Mouse (Mus musculus): ENCODE measurements around the gene Cep41. TPM values are rescaled to one million over a fixed set of nuclear protein-coding genes. Genes with fewer than 3 reads are reported as not detected.

Gene Cep41
- polyA plus RNA-seq, 1 experiment: 6.1 TPM

- no peak for DNase-seq (ENCODE audit: extremely low spot score in 1 of 2, low spot score in 1 of 2)
Measured at GRCm38 (mm10) chr6:30712484-30712883, 18.9 kb upstream of the Cep41 start.

- no peak for DNase-seq (ENCODE audit: extremely low spot score in 1 of 2, low spot score in 1 of 2)
Measured at GRCm38 (mm10) chr6:30711365-30711763, 17.8 kb upstream of the Cep41 start.

- no peak for DNase-seq (ENCODE audit: extremely low spot score in 1 of 2, low spot score in 1 of 2)
Measured at GRCm38 (mm10) chr6:30710371-30711364, 17.1 kb upstream of the Cep41 start.

- no peak for DNase-seq (ENCODE audit: extremely low spot score in 1 of 2, low spot score in 1 of 2)
Measured at GRCm38 (mm10) chr6:30709115-30709514, 15.6 kb upstream of the Cep41 start.

GRCm38 (mm10) chr6:30703977-30704602 lies 10.5 kb upstream of the Cep41 start:
- no peak for DNase-seq (ENCODE audit: extremely low spot score in 1 of 2, low spot score in 1 of 2)

DNA sequence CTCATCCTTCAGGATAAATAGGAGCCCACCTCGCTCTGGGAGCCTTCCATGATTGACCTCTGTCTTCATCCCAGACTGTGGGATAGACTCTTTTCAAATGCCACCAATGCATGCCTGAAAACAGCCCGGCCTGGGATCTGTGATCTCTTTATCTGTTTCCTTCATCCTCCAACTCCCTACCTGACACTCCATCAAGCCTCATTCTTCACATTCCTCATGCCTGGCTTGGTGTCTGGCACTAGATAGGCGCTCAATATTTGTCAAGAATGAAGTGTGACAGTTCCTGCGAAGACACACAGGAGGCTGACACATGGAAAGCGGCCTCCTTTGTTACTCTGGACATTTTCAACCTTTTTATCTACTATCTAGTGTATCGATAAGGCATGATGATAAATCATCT lies 9.9 kb upstream of the Cep41 start:
- no peak for DNase-seq (ENCODE audit: extremely low spot score in 1 of 2, low spot score in 1 of 2)

GRCm38 (mm10) chr6:30702881-30703280 lies 9.3 kb upstream of the Cep41 start:
- DNase-seq (ENCODE audit: extremely low spot score in 1 of 2, low spot score in 1 of 2): no peak

GRCm38 (mm10) chr6:30700182-30700581 lies 6.6 kb upstream of the Cep41 start:
- no peak for DNase-seq (ENCODE audit: extremely low spot score in 1 of 2, low spot score in 1 of 2)

DNA sequence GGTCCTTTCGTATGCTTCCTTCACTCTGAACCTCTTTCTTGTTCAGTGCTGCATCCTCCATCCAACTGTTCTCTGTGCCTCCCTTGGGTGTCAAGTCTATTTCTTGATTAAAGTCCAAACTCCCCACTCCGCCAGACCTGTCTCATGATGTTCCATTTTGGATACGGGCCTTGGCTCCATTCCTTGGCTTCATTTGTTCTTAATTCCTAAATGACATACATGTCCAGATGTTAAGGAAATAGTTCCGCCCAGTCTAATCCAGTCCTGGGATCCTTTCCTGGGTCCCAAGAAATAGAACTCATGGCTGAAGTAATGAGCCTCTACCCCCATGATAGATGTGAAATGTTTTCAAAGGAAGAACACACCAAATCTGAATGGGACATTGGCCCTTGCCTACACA lies 4.5 kb upstream of the Cep41 start:
- DNase-seq (ENCODE audit: extremely low spot score in 1 of 2, low spot score in 1 of 2): no peak

DNA sequence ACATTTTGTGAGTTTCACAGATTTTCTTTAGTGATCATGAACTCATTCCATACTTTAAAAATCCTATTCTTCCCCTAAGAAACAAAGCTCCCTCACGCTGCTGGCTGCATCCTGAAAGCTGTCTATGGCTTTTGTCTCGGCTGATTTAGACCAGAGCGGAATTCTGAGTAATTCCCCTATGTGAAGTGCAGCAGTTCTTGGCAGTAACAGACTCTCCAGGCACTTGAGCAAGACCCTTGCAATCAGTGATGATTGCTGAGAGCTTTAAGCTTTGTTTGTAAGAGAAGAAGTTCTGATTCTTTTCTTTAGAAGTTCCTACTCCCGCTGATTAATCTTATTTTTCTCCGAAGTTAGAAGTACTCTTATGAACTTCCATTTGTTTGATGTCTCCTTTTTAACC lies 3.9 kb upstream of the Cep41 start:
- DNase-seq (ENCODE audit: extremely low spot score in 1 of 2, low spot score in 1 of 2): no peak

DNA sequence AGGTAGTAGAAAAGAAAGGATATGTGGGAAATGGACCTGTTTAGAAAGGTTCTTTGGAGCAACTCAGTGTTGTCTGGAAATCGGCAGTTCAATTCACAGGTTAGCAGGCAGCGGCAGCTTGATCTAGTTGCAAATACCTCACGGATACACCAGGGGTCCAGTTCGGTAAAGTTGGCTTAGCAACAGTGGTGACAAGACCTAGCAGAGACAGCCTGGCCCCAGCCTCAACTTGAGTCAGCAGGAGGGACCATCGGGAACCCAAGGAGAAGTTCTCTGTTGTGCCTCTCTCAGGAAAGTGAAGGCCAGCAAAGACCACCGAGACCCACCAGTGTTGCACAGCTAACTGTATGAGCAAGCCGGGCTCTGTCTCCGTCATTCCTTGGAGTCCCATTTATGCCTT lies 1.6 kb upstream of the Cep41 start:
- DNase-seq (ENCODE audit: extremely low spot score in 1 of 2, low spot score in 1 of 2): no peak

GRCm38 (mm10) chr6:30694209-30694608 lies 660 bp upstream of the Cep41 start:
- DNase-seq (ENCODE audit: extremely low spot score in 1 of 2, low spot score in 1 of 2): peak in 1 of 2 experiments; percentile 60

- no peak for DNase-seq (ENCODE audit: extremely low spot score in 1 of 2, low spot score in 1 of 2)
Measured at GRCm38 (mm10) chr6:30692826-30693225, 723 bp downstream of the Cep41 start.

- peak in 1 of 2 experiments; percentile 46 for DNase-seq (ENCODE audit: extremely low spot score in 1 of 2, low spot score in 1 of 2)
Measured at GRCm38 (mm10) chr6:30687198-30687597, 6.4 kb downstream of the Cep41 start.

- DNase-seq (ENCODE audit: extremely low spot score in 1 of 2, low spot score in 1 of 2): no peak
Measured at GRCm38 (mm10) chr6:30684570-30684969, 9.0 kb downstream of the Cep41 start.

- DNase-seq (ENCODE audit: extremely low spot score in 1 of 2, low spot score in 1 of 2): peak in 1 of 2 experiments; percentile 64
Measured at GRCm38 (mm10) chr6:30681935-30682900, 11.3 kb downstream of the Cep41 start.

DNA sequence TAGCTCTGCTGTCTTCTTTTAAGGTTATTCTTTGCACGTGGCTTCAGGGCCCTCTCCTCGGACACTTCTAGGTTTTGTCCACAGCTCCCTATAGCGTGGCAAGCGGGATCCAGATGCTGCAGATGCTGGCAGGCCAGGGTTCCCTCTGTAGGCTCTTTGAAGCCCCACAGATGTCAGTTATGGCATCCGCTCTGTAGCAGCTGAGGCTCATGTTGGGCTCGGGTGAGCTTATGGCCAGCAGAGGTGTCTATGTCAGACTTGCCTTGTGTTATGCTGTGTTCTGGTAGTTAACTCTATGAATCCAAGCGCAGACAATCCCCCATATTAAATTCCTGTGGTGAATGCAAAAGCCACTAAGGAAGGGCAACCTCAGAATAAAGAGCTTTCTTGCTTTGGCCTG lies 13.1 kb downstream of the Cep41 start:
- DNase-seq (ENCODE audit: extremely low spot score in 1 of 2, low spot score in 1 of 2): no peak

DNA sequence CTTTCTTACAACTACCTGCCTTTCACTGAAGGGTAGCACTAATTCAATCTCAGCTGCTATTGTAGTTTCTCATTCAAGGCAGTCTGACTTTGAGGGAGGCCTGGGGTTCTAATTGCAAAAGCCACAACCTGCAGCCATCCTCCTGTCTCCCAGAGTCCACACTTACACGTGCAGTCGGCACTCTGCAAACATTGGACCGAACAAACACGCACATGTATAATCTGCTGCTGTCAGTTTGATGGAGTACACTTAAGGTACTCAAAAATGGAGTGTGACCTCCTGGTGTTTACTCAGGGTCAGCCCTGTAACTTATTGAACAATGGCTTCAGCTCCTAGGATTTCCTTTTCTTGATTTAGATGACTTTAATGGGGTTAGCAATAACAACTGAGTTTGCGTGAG lies 14.0 kb downstream of the Cep41 start:
- no peak for DNase-seq (ENCODE audit: extremely low spot score in 1 of 2, low spot score in 1 of 2)

- DNase-seq (ENCODE audit: extremely low spot score in 1 of 2, low spot score in 1 of 2): no peak
Measured at GRCm38 (mm10) chr6:30678482-30678881, 15.1 kb downstream of the Cep41 start.

- DNase-seq (ENCODE audit: extremely low spot score in 1 of 2, low spot score in 1 of 2): no peak
Measured at GRCm38 (mm10) chr6:30677591-30677990, 16.0 kb downstream of the Cep41 start.

DNA sequence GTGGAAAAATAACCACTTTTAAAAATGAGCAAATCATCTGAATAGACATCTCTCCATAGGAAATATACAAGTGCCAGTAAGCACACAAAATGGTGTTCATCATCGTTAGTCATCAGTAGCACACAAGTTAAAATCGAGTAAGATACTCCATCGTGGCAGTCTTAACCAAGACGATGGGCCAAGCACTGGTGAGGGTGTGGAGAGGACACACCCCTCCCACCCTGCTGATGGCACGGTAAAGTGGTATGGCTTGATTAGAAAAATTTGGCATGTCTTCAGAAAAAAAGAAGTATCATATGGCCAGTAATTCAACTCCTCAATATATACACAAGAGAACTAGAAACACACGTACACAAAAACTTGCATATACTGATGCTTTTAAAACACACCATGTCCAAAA lies 17.0 kb downstream of the Cep41 start:
- DNase-seq (ENCODE audit: extremely low spot score in 1 of 2, low spot score in 1 of 2): no peak

Data from frontal cortex, adult 2 months (tissue).